Mouse (Mus musculus): ENCODE measurements around the gene Tmprss13.

Tmprss13 gene

DNA sequence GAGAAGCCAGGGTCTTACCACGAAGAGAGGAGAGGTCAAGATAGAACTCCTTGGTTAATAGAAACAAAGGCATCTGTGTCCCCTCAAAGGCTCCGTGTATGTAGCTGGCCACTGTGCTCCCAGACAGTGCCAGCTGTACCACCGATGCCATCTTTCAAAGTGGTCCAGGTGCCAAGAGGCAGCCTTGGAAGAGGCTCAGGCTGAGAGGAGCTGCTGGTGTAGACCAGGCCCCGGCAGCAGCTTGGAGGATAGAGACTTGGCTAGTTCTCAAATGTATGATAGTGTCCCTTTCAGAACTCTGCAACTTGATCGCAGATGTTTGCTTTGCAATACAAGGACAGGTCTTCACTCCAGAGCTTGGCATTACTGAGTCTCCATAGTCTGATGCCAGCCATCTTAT is 63.4 kb downstream of the Tmprss13 start:
- DNase-seq (ENCODE audit: low read depth, low spot score) = no peak

DNA sequence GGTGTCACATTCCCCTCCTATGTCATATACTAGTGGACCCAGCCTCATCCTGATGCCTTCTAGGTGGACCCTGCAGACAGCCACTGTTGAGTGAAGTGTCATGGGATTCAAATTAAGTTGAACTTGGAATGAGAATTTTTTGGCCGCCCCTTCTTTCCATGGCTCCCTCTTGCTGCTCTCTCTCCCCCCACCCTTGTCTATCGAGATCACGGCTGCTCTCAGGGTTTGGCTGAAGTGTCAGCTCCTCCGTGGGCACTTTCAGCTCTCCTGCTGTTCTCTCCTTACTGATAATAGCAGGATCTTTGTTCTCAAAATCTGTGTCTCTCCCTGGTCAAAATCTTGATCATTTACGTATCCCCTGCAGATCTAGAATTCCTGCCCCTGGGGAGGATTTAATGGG is 63.9 kb downstream of the Tmprss13 start:
- no peak for DNase-seq (ENCODE audit: low read depth, low spot score)

- no peak for DNase-seq (ENCODE audit: low read depth, low spot score)
Observed at GRCm38 (mm10) chr9:45383883-45384282, 65.0 kb downstream of the Tmprss13 start.

GRCm38 (mm10) chr9:45386698-45387097 is 67.8 kb downstream of the Tmprss13 start:
- no peak for DNase-seq (ENCODE audit: low read depth, low spot score)

DNA sequence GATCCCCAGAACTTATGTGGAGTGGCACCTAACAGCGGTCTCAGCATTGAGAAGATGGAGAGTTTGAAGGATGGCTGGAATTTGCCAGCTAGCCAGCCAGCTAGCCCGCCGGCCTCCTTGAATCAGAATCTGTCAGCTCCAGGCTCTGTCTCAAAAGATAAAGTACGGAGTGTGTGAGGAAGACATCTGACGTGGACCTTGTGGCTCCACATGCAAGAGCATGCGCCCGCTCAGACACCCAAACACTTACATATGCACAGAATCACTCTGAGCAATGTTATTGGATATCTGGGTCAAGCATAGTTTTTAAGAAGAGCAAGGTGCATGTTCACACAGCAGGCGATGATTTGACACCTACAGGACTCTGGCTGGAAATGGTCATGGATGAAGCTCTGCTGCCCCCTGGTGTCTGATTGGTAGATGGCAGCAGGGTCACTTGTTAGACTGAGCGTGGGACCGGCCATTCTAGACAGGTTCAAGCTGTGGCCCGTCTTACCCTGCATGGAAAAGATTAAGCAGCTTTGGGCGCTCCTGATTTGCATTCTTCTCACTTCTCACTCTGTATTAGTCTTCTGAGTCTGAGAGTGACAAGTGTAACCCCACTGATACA is 69.6 kb downstream of the Tmprss13 start:
- peak; percentile 82 for DNase-seq (ENCODE audit: low read depth, low spot score)

GRCm38 (mm10) chr9:45389596-45389995 is 70.7 kb downstream of the Tmprss13 start:
- DNase-seq (ENCODE audit: low read depth, low spot score) = no peak

- no peak for DNase-seq (ENCODE audit: low read depth, low spot score)
Observed at GRCm38 (mm10) chr9:45391299-45391698, 72.4 kb downstream of the Tmprss13 start.

- DNase-seq (ENCODE audit: low read depth, low spot score) = no peak
Observed at GRCm38 (mm10) chr9:45395218-45395617, 76.3 kb downstream of the Tmprss13 start.

- no peak for DNase-seq (ENCODE audit: low read depth, low spot score)
Observed at GRCm38 (mm10) chr9:45395796-45396195, 76.9 kb downstream of the Tmprss13 start.

Data from A20 (cell line).